Mouse (Mus musculus) heart, postnatal 14 days (tissue): Measurements from ENCODE around the gene Zfp652. TPM values are rescaled to one million over a fixed set of nuclear protein-coding genes. Genes with fewer than 3 reads are reported as not detected.
"Not testable (repeated sequence)": the region's sequence is repeated elsewhere in the genome, so short reads cannot be mapped to it uniquely, and the experiment has no call there.

Experiments
- DNase-seq, 2 experiments: peaks; one replicate each; pipeline ENCODE4 v3.0.0; 2021 to 2022
- intact Hi-C: fragments of 180-260 bp; cut with DNase I; formaldehyde crosslinking; loops from one replicate; pipeline ENCODE4 v1.15.1; 2025
- long read RNA-seq, 2 experiments: library from polyadenylated mRNA; stranded (forward); transcript quantifications; one replicate each; pipeline ENCODE4 v2.0.0; 2021
- total RNA-seq, 2 experiments: library from RNA; stranded (reverse); gene quantifications; 2 replicates each; pipeline ENCODE4 v1.2.3; 2021

Zfp652 gene
- total RNA-seq = 10 to 100 TPM; 45.9 to 46.5 TPM
- long read RNA-seq, experiment 1, partial matches to known transcripts = 2 of 9 reads
- long read RNA-seq, experiment 1, other reads (novel, unspliced or antisense) = 7 of 9 reads
- long read RNA-seq, experiment 2, partial matches to known transcripts = 0 of 5 reads
- long read RNA-seq, experiment 2, other reads (novel, unspliced or antisense) = 5 of 5 reads

DNA sequence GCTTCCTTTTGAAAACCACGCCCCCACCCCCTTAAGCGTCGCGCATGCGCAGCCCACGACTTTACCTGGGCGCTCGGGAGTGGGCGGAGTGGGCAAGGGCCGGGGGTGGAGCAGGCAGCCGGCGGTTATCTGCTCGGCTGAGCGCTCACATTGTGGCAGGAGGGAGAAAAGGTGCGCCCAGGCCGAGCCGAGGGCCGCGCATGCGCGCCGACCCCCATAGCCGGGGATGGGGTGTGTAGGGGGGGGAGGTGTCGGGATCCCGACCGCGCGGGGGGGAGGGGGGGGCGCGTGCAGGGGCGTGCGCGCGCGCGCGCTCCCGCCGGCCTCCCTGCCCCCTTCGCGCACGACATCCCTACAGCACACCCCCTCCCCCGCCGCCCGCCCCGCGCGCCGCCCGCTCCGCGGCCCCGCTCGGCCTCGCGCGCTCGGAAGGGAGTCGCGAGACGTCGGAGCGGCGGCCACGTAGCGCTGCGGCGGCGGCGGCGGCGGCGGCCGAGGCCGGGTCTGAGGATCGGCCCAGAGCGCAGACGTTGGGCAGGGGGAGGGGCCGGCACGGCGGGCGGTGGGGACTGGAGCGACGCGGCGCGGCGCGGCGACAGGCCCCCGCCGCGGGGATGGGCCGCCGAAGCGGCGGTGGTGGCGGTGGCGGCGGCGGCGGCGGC lies at the start of gene Zfp652:
Zfp652 (plus strand) TSS at position 111 of the 662 bp plus-strand sequence.
- intact Hi-C loops = loop anchor here (2.0 kb wide), 1 partner anchor 22 kb away; no protein-coding TSS in a partner anchor
- DNase-seq = peak; percentile 86 to 88

DNA sequence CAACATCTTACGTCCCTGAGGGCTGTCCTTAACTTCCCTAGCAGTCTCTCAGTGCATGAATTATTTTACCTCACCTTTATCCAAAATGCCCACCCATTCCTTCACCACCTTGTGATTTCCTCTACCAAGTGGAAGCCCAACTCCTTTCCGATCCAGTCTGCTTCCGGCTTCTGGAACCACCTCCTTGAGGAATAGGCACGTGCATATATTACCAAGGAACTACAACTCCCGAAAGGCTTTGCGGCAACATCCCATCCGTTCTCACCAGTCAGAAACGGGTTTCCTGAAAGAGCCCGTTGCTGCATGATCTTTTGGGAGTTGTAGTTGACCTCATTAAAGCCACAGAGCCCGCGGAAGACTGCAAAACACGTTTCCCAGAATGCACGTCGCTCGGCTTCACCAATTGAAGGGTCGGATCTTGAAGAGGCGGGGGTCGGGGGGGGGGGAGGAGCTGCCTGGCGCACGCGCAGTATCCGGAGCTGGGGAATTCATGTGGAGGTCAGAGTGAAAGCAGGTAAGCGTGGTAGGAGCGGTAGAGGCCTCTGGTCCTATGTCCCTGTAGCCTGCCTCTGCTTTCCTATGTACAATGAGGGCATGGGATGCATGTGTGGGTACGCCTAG lies 45.8 kb upstream of the Zfp652 start, which contains the start of gene Phb:
Phb (plus strand) TSS at position 429 of the 621 bp plus-strand sequence.
- intact Hi-C loops = loop anchor here (10.0 kb wide), 1 partner anchor 272 kb away; no protein-coding TSS in a partner anchor
- peak; percentile 87 to 91 for DNase-seq

DNA sequence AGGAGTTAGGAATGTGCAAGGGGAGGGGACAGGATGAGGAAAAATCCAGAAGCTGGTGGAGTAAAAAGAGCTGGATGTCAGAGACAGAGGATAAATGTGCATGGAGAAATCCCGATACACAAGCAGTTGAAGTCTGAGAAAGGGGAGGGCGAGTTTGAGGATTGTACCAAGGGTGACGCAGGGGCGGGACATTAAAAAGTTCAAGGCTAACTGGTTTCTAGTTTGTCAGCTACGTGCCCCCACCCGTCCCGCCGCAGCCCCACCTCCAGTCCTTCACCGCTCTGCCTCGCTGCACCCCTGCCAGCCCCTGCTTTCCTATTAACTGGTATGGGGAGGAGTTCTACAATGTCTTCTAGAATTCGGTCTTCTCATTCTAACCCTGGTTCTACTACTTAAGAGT lies 45.3 kb upstream of the Zfp652 start:
- DNase-seq = peak in 1 of 2 experiments; percentile 26
- intact Hi-C loops = loop anchor here (10.0 kb wide), 1 partner anchor 272 kb away; no protein-coding TSS in a partner anchor

DNA sequence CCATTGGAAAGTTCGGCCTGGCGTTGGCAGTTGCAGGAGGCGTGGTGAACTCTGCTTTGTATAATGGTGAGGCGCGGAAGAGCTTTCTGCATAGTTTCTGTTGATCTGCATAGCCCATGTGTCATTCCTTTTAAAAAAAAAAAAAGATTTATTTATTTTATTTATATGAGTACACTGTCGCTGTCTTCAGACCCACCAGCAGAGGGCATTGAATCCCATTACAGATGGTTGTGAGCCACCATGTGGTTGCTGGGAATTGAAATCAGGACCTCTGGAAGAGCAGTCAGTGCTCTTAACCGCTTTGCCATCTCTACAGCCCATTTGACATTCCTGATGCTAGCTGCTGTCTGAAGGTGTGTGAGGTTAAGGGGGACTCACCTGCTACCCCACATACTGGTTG lies 44.4 kb upstream of the Zfp652 start:
- not testable (repeated sequence) for DNase-seq
- intact Hi-C loops = loop anchor here (10.0 kb wide), 1 partner anchor 273 kb away; no protein-coding TSS in a partner anchor

DNA sequence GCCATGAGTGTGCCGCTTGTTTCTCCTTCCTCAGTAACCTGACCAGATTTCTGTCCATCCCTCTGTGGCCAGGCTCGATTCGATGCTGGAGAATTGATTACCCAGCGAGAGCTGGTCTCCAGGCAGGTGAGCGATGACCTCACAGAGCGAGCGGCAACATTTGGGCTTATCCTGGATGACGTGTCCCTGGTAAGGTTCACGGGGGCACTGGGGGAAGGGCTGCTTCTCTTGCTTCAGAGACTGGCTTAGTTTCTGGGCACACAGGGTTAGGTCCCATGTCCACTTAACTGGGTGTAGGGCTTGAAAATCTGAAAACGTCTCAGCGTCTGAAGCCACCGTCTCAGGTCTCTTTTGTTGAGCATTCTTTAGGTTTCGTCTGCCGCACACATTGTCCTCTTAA lies 37.0 kb upstream of the Zfp652 start:
- intact Hi-C loops = no loop called here
- no peak for DNase-seq

DNA sequence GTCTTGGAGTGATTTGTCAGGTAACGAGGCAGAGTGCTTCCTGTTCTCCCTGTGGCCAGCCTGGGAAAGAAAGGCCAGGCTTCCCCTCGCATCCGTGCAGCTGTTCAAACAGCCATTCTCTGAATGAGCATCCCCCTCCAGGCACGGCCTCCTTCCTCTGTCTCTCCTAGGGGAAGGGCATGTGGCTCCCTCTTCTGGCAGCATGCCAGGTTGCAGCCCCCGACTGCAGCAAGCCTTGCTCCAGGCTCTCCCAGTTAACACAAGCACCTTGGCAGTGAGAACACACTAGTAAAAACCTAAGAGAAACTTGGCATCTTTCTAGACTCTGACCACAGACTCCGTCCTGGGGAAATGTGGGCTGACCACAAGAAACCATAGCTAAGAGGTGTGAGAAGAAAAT lies 36.2 kb upstream of the Zfp652 start:
- DNase-seq = peak; percentile 51 to 73

DNA sequence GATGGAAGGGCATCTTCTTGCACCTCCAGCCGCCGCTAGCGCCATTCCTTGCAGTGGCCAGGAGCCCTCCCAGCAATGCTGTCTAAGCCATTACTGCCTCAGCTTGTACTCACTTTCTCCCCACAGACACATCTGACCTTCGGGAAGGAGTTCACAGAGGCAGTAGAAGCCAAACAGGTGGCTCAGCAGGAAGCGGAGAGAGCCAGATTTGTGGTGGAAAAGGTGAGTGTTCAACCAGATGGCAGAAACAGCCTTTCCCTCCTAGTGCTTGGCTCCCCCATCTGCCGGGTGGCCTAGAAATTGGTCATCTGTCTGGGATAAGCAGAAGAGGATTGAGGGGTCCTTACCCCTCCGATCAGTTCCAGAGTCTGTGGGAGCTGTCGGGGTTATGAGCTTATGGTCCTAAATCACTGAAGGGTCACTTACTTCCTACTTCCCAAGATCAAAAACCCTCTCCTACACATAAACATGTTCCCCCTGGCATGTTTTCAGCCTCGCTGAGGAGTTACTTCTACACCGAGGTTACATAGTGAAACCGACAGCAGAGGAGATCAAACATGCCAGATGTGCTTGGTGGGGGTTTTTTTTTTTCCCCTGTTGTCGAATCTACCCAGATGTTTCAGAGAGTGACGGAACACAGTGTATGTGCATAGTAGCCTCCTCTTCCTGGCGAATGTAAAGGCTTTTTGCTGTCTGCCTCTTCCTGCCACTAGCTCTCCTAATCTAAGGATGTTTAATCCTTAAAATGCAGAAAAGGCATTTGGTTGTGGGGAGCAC lies 34.4 kb upstream of the Zfp652 start:
- DNase-seq = no peak

More for the DNA sequence above, 36.2 kb upstream of the Zfp652 start:
- intact Hi-C loops = no loop called here

DNA sequence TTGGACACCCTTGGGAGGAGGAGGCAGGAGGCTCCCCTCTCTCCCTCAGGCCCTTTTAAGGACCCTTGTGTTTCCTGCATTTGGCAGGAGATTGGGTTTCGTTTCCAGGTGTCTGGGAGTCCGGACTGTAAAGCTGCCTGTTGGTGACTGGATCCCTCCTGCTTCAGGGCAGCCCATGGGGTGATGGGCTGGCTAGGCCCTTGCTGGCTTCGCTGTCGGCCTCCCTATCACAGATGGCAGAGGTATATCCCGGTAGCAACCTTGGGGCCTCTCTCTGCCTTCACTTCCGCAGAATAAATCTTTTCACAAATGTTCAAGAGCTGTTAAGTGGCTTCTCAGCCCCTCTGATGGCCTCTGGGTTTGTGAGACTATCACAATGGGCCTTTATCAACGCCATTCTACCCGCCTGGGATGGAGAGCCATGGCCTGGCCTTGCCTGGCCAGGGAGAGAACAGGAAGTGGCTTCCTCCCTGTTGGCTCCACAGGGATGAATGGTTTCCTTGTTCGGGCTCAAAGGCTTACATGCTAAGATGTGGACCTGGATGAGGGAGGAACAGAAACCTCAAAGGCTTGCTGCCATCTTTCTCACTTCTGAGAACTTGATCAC lies 30.4 kb upstream of the Zfp652 start:
- intact Hi-C loops = no loop called here

More for the DNA sequence above, 34.4 kb upstream of the Zfp652 start:
- intact Hi-C loops = no loop called here

DNA sequence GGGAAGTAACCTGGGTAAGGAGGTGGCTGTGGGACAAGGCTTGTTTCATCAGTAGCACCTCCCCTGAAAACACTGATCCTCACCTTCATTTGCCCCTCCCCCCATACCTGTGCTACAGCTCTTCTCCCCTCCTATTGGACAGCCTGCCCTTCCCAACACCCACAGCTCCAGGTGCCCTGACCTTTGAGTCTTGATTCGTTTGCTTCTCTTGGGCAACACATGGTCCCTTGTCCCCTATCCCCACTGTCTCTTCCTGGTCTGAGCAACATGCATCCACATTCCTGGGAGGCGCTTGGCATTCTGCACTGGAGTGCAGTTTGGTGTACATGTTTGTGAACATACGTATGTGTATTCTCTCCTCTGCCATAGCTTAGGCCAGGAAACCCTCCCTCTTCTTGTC lies 29.5 kb upstream of the Zfp652 start:
- no peak for DNase-seq
- intact Hi-C loops = no loop called here

More for the DNA sequence above, 30.4 kb upstream of the Zfp652 start:
- DNase-seq = no peak

DNA sequence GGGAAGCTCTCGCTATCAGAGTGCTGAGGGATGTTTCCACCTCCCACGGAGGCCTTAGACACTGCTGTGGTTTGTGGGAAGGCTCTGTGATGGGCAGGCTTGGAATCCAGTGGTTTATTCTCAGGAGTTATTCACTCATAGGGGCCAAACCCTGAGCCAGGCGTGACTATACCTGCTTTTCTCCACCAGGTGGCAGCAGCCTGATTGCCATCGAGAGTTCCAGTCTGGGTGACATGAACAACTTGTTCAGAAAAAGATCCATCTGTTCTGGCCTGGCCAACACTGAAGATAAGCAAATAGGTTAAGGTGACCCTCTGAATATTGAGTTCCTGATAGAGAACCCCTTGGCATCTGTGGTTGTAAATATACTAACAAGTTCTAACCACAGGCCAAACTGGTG lies 26.4 kb upstream of the Zfp652 start:
- peak; percentile 69 to 87 for DNase-seq
- intact Hi-C loops = loop anchor here (1.0 to 5.0 kb wide), 2 partner anchors 64 to 166 kb away; no protein-coding TSS in a partner anchor

DNA sequence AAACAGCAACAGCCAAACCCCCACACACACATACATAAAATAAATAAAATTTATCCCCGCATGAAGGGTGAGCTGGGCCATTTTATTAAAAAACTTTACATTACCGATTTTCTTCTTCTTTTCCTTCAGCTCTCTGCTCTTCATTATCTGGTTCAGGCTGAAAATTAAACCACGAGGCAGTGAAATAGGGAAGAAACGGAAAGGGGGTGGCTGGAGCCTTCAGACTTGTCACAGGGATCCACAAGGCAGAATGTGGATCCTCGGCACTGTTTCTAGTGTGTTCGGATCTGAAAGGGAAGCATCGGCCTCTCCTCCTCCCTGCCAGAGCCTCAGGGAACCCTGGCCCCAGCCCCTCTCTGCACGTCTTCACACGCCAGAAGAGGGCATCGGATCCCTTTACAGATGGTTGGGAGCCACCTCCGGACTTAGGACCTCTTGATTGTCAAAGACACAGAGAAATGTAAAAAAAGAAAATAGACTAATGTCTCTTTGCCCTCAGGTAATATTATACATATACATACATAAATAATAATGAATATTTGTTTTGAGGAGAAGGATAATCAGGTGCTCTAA lies 25.3 kb upstream of the Zfp652 start:
- intact Hi-C loops = loop anchor here (5.0 kb wide), 1 partner anchor 165 kb away; no protein-coding TSS in a partner anchor
- DNase-seq = peak in 1 of 2 experiments; percentile 18

DNA sequence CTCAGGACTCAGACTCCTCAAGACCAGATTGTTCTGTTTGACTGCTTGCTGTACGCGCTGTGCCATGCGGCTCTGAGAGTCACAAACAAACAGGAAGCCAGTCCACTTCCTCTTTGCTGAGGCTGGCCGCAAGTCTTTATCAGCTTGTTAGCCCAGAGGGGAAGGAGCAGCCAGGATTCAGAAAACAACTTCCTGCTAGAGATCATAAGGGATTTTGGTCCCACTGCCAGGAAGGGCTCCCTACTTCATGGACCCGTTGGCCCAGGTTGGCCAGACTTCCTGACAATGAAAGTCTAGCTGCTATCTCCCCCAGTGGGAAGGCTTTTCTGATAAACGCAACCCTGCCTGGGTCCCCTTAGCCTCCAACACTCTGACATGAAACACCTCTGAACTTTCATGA lies 24.0 kb upstream of the Zfp652 start:
- DNase-seq = peak; percentile 50 to 54
- intact Hi-C loops = loop anchor here (5.0 kb wide), 1 partner anchor 164 kb away; no protein-coding TSS in a partner anchor

DNA sequence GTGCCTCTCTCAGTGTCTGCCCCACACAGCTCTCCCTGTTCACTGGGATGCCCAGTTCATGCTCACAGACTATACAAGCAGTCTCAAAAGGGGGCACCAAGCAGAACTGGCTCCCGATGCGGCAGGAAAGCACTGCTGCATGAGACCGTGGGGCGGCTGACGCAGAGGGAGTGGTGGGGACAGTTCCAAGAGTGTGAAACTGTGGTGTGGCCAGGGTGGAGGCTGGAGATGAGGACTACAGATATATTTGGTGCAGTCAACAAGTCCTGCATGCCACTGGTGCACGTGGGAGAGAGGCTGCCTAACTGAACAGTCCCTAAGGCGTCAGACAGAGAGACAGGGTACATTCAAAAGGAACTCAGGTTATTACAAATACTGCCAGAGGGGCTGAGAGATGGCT lies 23.5 kb upstream of the Zfp652 start:
- intact Hi-C loops = loop anchor here (5.0 kb wide), 1 partner anchor 163 kb away; no protein-coding TSS in a partner anchor
- DNase-seq = peak; percentile 33 to 43

DNA sequence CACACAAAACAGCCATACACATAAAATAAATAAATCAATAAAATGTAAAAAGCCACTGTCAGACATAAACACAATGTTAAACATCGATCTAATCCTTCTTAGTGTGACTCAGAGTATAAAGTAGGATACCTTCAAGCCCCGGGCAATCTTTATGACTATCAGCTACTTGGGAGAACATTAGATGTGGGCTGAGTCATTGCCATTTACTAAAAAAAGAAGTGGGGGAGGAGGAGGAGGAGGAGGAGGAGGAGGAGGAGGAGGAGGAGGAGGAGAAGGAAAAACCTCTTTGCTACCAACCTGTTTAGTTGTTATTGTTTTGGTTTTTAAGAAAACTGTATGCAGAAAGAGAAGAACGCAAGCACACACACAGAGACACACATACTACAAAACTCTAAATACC lies 22.9 kb upstream of the Zfp652 start:
- DNase-seq = no peak
- intact Hi-C loops = loop anchor here (5.0 kb wide), 1 partner anchor 163 kb away; no protein-coding TSS in a partner anchor

DNA sequence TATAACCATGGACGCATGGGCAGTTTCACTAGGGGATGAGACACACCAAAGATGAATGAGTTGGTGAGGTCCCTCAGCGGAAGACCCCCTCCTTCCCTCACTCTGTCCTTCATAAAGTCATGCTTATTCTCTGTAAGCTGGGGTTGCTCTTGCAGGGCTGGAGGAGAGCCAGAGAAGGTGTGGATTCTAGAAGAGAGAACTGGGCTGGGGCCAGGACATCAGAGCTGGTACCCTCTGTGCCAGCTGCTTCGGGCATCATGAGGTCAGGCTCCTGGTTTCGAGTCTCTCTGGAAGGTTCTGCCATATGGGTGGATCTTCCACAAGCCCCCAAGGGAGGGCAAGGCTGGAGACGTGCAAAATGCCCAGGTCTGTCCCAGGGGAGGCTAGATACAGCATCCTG lies 13.9 kb upstream of the Zfp652 start:
- no peak for DNase-seq
- intact Hi-C loops = no loop called here

DNA sequence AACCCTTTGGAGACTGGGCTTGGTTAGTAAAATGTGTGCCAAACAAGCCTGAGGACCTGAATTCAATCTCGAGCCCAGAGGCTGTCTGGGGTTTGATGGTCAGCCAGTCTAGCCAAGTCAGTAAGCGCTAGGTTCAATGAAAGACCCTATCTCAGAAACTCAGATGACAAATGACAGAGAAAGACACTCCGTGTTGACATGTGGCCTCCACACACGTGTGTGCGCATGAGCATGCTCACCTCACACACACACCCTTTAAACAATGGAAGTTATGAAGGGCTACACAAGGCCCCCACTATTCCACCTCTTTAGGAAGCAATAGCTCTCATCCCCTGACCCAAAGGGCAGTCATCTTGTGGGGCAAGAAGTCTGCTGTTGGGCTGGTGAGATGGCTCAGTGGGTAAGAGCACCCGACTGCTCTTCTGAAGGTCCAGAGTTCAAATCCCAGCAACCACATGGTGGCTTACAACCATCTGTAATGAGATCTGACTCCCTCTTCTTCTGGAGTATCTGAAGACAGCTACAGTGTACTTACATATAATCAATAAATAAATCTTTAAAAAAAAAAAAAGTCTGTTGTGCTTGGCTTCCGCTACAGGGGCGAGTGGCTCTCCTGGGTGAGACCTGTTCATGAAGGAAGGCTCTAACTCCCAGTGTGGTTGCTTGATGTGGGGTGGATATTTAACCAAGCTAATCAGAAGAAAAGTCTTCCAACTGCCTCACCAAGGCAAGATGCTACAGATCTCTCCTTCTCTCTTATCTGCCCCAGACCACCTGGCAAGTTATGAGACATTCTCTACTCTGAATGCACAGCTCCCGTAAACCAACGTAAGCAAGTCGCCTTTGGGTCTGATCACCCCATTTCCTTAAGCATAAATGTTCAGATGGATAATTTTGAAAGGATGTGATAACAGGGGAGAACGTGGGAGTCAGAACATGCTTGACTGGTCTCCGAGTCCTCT lies 11.4 kb upstream of the Zfp652 start:
- intact Hi-C loops = no loop called here

DNA sequence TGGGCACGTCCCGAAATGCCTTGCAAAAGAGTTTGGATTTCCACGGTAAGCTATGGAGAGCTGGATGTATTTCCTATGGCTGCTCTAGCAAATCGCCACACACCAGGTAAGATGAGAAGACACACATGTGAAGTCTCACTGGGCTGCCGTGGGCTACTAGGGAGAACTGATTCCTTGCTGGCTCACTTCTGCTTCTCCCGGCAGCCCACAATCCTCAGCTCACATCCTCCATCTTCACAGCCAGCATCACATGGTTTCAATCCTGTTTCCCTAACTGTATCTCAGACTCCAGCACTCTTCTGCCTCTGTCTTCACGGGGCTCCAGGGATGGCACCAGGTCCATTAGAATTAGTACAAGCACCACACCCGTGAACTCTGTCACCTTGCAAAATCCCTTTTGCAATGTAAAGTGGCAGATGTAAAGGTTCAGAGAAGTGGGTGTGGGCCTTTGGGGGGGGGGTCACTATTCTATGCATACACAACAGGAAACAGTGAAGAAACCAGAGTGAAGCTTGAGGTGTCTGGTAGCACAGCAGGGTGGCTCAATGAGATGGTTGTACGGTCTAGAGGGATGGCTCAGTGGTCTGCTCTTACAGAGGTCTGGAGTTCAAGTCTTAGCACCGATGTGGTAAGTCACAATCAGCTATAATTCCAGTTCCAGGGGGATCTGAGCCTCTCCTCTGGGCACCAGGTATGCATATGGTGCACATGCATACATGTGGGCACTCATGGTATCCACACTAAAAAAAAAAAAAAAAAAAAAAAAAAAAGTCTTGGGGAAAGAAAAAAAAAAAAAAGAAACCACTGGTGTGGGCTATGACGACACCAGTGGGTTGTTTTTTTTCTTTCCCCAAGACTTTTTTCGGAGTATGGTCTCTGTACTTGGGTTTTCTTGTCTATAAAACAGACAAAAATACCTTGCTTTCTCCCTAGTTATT lies 8.2 kb upstream of the Zfp652 start:
- intact Hi-C loops = no loop called here
- no peak for DNase-seq

More for the DNA sequence above, 11.4 kb upstream of the Zfp652 start:
- no peak for DNase-seq
